Mouse (Mus musculus): ENCODE results near the gene Afdn.

DNA sequence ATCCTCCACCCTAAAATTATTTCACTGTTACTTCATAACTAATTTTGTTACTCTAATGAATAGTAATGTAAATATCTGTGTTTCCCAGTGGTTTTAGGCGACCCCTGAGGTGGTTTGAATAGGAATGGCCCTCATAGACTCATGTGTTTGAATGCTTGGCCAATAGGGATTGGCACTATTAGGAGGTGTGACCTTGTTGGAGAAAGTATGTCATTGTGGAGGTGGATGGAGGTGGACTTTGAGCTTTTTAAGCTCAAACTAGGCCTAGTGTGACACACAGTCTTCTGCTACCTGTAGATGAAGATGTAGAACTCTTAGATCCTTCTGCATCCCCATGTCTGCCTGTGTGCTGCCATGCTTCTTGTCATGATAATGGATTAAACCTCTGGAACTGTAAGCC lies 37.4 kb downstream of the Afdn start:
- no peak for TF ChIP-seq CTCF (IDR thresholded peaks at IDR 0.05; ENCODE audit: control insufficient read depth, insufficient read depth, low read length)
- no peak for TF ChIP-seq POLR2A (IDR thresholded peaks at IDR 0.05; ENCODE audit: borderline replicate concordance, control insufficient read depth, low read depth, low read length)

Data from bone marrow, adult 2 months (tissue).